Mouse (Mus musculus) kidney, adult 2 months (tissue): ENCODE measurements around the gene Rarres1.

Source experiments
- CTCF ChIP-seq: fragments of 200-500 bp; conservative IDR thresholded peaks from 2 replicates; pipeline ENCODE4 v1.5.1; 2011; ENCODE audit warnings: low read depth, mild to moderate bottlenecking, control low read depth, low read length, moderate library complexity, mixed read lengths; ENCODE audit not compliant: insufficient read depth, insufficient read length
- POLR2A ChIP-seq: fragments of 200-500 bp; IDR thresholded peaks from one replicate; pipeline ENCODE4 v1.6.1; 2011; ENCODE audit warnings: low read depth, low read length, control low read depth

GRCm38 (mm10) chr3:67463450-67464372, 51.6 kb downstream of the Rarres1 start, which contains the start of gene Lxn:
- TF ChIP-seq CTCF (no peak), POLR2A (peak; percentile 8)
